Mouse (Mus musculus): ENCODE measurements around the gene Ms4a18. TPM values are rescaled to one million over a fixed set of nuclear protein-coding genes. Genes with fewer than 3 reads are reported as not detected.
"Not testable (repeated sequence)": the region's sequence is repeated elsewhere in the genome, so short reads cannot be mapped to it uniquely, and the experiment has no call there.

Gene Ms4a18
- not detected in 2 replicates for polyA plus RNA-seq (2016; fragmentation: Nextera tagmentation; extraction: Ambion mirVana)

GRCm38 (mm10) chr19:11017891-11018290, at the start of gene Ms4a18:
Ms4a18 (minus strand) TSS chr19:11018031.
- H3K4me1 ChIP-seq (replicated peaks) = no peaks in the 10 kb centered on the region; the same call in 1 of the 2 replicates
- no peak within 1 kb of the TSS for H3K27ac ChIP-seq (ENCODE audit: poor library complexity, severe bottlenecking)
- 77% methylated on average over 3 of the region's 3 CpGs for WGBS
- no peak within 1 kb of the TSS for H3K9ac ChIP-seq
- no peaks in the 10 kb centered on the region for H3K36me3 ChIP-seq
- ATAC-seq (ENCODE audit: insufficient number of reproducible peaks, low FRiP score) = no peak
- H3K4me2 ChIP-seq = no peak within 1 kb of the TSS
- H3K4me3 ChIP-seq = no peak within 1 kb of the TSS
- no peaks in the 10 kb centered on the region for H3K9me3 ChIP-seq (replicated peaks)
- H3K27me3 ChIP-seq (replicated peaks) = no peaks in the 10 kb centered on the region

DNA sequence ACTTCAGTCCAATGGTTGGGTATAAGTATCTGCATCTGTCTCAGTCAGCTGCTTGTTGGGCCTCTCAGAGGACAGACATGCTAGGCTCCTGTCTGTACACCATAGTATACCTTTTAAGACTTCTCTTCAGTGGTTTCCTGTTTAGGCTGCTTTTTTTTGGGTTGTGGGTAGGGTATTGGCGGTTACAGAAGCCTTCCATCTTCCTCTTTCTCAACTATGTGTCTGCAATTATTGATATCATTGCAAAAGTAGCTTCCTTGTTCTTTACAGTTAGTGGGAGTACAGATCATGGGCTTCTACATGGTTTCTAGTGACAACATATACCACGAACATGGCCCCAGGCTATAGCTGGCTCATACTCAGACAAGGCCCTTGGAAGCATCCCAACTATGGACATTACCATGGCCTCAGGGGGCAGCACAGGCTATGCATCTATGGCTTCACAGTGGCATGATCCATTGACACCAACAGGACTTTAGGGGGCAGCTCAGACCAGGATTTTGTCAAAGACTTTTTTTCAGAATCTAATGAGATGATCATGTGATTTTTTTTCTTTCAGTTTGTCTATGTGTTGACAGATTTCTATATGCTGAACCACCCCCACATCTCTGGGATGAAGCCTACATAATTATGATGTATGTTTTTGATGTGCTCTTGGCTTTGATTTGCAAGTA, 47.5 kb upstream of the Ms4a18 start:
- Histone ChIP-seq H3K9ac (no peak overlapping the region), H3K4me2 (no peak overlapping the region), H3K36me3 (no peaks in the 10 kb centered on the region), H3K27ac (ENCODE audit: poor library complexity, severe bottlenecking) (no peak overlapping the region), H3K4me3 (no peak overlapping the region), H3K9me3 (replicated peaks) (no peaks in the 10 kb centered on the region), H3K27me3 (replicated peaks) (no peaks in the 10 kb centered on the region), H3K4me1 (replicated peaks) (no peaks in the 10 kb centered on the region)
- no peak for ATAC-seq (ENCODE audit: insufficient number of reproducible peaks, low FRiP score)
- 73% methylated on average over 2 of the region's 2 CpGs for WGBS

DNA sequence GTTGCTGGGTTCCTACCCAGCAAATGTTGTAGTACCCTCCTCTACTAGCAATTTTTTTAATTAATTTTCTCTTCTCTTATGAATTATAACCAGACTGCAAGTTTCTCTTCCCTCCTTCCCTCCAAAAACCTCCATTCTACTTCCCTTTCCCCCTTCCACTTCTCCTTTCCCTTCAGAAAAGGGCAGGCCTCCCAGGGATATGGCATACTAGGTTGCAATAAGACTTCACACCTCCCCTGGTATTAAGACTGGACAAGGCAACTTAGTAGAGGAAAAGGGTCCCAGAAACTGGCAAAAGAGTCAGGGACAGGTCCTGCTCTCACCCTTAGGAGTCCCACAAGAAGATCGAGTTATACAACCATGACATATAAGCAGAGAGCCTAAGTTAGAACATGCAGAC, 43.1 kb upstream of the Ms4a18 start:
- Histone ChIP-seq H3K4me2 (no peak overlapping the region), H3K27me3 (replicated peaks) (no peaks in the 10 kb centered on the region), H3K4me3 (no peak overlapping the region), H3K4me1 (replicated peaks) (no peaks in the 10 kb centered on the region), H3K9ac (no peak overlapping the region), H3K9me3 (replicated peaks) (no peaks in the 10 kb centered on the region), H3K27ac (ENCODE audit: poor library complexity, severe bottlenecking) (no peak overlapping the region), H3K36me3 (no peaks in the 10 kb centered on the region)
- 71% methylated on average over 1 of the region's 1 CpGs for WGBS
- no peak for ATAC-seq (ENCODE audit: insufficient number of reproducible peaks, low FRiP score)

DNA sequence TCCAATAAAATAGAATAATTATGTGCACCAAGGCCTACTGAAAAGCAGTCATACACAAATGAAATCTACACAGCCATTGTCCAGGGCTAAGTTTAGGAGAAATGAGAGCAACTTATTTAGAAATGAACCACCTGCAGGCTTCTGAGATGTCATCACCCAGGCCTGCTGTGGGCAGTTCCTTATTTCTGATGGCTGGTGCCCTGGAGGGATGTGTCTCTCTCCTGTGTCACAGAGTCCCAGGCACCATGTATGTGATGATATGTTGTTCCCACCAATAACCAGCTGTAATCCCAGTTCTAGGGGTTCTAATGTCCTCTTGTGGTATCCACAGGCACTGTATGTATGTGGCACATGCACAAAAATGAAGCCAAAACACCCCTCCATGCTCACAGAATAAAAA, 42.1 kb upstream of the Ms4a18 start:
- Histone ChIP-seq H3K9ac (no peak overlapping the region), H3K4me2 (no peak overlapping the region), H3K27ac (ENCODE audit: poor library complexity, severe bottlenecking) (no peak overlapping the region), H3K4me3 (no peak overlapping the region), H3K36me3 (no peaks in the 10 kb centered on the region), H3K4me1 (replicated peaks) (no peaks in the 10 kb centered on the region), H3K27me3 (replicated peaks) (no peaks in the 10 kb centered on the region), H3K9me3 (replicated peaks) (no peaks in the 10 kb centered on the region)
- no peak for ATAC-seq (ENCODE audit: insufficient number of reproducible peaks, low FRiP score)

- H3K9ac ChIP-seq; ATAC-seq (ENCODE audit: insufficient number of reproducible peaks, low FRiP score); H3K4me3 ChIP-seq; H3K9me3 ChIP-seq (replicated peaks); H3K27me3 ChIP-seq (replicated peaks); H3K27ac ChIP-seq (ENCODE audit: poor library complexity, severe bottlenecking); H3K4me2 ChIP-seq; H3K36me3 ChIP-seq; H3K4me1 ChIP-seq (replicated peaks): not testable (repeated sequence)
- 87% methylated on average over 1 of the region's 1 CpGs for WGBS
These were observed 37.9 kb upstream of the Ms4a18 start for GRCm38 (mm10) chr19:11055700-11056099.

DNA sequence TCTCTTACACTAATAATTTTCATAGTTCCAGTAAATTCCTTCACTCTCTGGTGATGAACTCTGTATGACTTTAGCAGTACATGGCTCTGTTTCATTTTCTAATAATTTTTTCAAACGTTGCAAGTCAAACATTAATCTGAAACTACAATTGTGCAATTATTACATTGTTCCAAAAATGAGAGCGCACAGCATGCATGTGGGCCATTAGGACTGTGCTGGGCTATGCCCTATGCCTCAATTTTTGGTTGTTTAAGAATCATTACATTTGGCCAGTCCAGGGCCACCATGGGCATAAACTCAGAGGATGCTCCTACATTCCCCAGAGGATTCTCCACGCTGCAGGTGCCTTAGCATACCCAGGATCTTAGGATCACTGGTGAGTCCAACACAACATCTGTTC, 35.4 kb upstream of the Ms4a18 start:
- WGBS = 69% methylated on average over 3 of the region's 3 CpGs
- no peak for ATAC-seq (ENCODE audit: insufficient number of reproducible peaks, low FRiP score)
- Histone ChIP-seq H3K4me2 (no peak overlapping the region), H3K4me1 (replicated peaks) (no peaks in the 10 kb centered on the region), H3K9ac (no peak overlapping the region), H3K27me3 (replicated peaks) (no peaks in the 10 kb centered on the region), H3K27ac (ENCODE audit: poor library complexity, severe bottlenecking) (no peak overlapping the region), H3K36me3 (no peaks in the 10 kb centered on the region), H3K9me3 (replicated peaks) (no peaks in the 10 kb centered on the region), H3K4me3 (no peak overlapping the region)

DNA sequence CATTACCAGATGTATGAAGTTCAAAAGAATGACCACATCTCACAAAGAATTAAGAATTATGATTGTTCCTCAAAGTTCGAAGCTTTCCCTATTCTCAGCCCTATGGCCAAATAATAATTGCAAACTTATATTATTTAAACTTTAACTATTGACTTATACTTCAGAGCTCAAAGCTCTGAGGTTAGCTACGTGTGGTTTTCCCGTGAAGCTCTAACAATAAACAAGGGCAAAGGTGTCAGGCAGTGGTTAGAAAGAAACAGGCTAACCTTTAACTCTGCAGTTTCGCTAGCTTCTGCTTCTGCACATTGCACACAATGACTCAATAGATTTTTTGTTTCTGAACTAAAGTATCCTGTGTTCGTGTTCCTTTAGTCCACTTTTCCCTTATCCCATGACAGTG, 35.0 kb upstream of the Ms4a18 start:
- 73% methylated on average over 5 of the region's 5 CpGs for WGBS
- H3K4me1 ChIP-seq (replicated peaks) = no peaks in the 10 kb centered on the region

GRCm38 (mm10) chr19:11050286-11050685, 32.5 kb upstream of the Ms4a18 start:
- Histone ChIP-seq H3K36me3 (no peaks in the 10 kb centered on the region), H3K9ac (no peak overlapping the region), H3K4me3 (no peak overlapping the region), H3K4me2 (no peak overlapping the region), H3K9me3 (replicated peaks) (no peaks in the 10 kb centered on the region), H3K4me1 (replicated peaks) (no peaks in the 10 kb centered on the region), H3K27ac (ENCODE audit: poor library complexity, severe bottlenecking) (no peak overlapping the region), H3K27me3 (replicated peaks) (no peaks in the 10 kb centered on the region)
- 66% methylated on average over 2 of the region's 2 CpGs for WGBS
- no peak for ATAC-seq (ENCODE audit: insufficient number of reproducible peaks, low FRiP score)

More for the DNA sequence above, 35.0 kb upstream of the Ms4a18 start:
- Histone ChIP-seq H3K27me3 (replicated peaks) (no peaks in the 10 kb centered on the region), H3K4me3 (no peak overlapping the region), H3K9me3 (replicated peaks) (no peaks in the 10 kb centered on the region), H3K9ac (no peak overlapping the region), H3K4me2 (no peak overlapping the region), H3K27ac (ENCODE audit: poor library complexity, severe bottlenecking) (no peak overlapping the region), H3K36me3 (no peaks in the 10 kb centered on the region)
- ATAC-seq (ENCODE audit: insufficient number of reproducible peaks, low FRiP score) = no peak

DNA sequence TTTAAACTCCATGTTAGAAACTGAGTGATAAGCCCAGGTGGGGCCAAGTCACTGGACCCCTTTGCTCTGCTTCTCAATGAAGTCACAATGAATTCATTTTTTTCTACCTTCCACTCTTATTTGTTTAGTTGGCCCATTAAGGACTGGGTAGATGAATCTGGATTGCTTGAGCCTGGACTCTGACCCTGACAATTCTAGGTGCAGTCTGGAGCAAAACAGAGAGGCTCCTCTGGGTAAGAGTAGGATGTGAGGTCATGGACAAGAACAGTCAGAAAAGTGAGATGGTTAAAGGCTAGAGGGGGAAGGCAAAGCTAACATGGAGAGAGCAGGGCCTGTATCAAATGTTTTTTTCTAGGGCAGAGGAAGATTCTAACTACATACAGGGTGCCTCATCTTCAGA, 31.6 kb upstream of the Ms4a18 start:
- Histone ChIP-seq H3K36me3 (no peaks in the 10 kb centered on the region), H3K4me3 (no peak overlapping the region), H3K9ac (no peak overlapping the region), H3K27ac (ENCODE audit: poor library complexity, severe bottlenecking) (no peak overlapping the region), H3K9me3 (replicated peaks) (no peaks in the 10 kb centered on the region), H3K4me1 (replicated peaks) (no peaks in the 10 kb centered on the region), H3K27me3 (replicated peaks) (no peaks in the 10 kb centered on the region), H3K4me2 (no peak overlapping the region)
- ATAC-seq (ENCODE audit: insufficient number of reproducible peaks, low FRiP score) = no peak

- Histone ChIP-seq H3K27me3 (replicated peaks) (no peaks in the 10 kb centered on the region), H3K4me3 (no peak overlapping the region), H3K9ac (no peak overlapping the region), H3K4me2 (no peak overlapping the region), H3K36me3 (no peaks in the 10 kb centered on the region), H3K27ac (ENCODE audit: poor library complexity, severe bottlenecking) (no peak overlapping the region), H3K4me1 (replicated peaks) (no peaks in the 10 kb centered on the region), H3K9me3 (replicated peaks) (no peaks in the 10 kb centered on the region)
- WGBS = 63% methylated on average over 1 of the region's 1 CpGs
- ATAC-seq (ENCODE audit: insufficient number of reproducible peaks, low FRiP score) = no peak
These were observed 30.7 kb upstream of the Ms4a18 start for GRCm38 (mm10) chr19:11048503-11048902.

DNA sequence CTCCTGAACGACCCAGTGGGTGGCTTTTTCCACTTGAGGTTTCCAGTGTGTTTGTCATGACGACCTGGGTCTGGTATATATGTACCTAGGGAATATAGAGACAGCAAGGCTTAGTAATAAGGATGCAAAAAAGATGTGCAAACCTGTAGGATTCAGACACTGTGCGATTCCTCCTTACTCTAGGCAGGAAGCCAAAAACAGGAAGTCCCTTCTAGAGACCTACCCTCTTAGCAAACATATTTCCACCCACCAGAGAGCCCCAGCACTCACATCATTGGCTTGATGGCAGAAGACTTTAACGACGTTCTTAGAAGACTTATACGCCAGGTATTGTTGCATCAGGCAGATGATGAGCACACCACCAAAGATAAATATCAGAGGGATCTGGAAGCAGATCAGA, 30.2 kb upstream of the Ms4a18 start:
- no peak overlapping the region for H3K4me2 ChIP-seq
- no peak overlapping the region for H3K4me3 ChIP-seq
- WGBS = 72% methylated on average over 6 of the region's 6 CpGs
- H3K9ac ChIP-seq = no peak overlapping the region
- no peak overlapping the region for H3K27ac ChIP-seq (ENCODE audit: poor library complexity, severe bottlenecking)
- ATAC-seq (ENCODE audit: insufficient number of reproducible peaks, low FRiP score) = no peak
- no peaks in the 10 kb centered on the region for H3K27me3 ChIP-seq (replicated peaks)
- H3K36me3 ChIP-seq = no peaks in the 10 kb centered on the region
- H3K9me3 ChIP-seq (replicated peaks) = no peaks in the 10 kb centered on the region
- H3K4me1 ChIP-seq (replicated peaks) = no peaks in the 10 kb centered on the region

GRCm38 (mm10) chr19:11044996-11045711, 27.3 kb upstream of the Ms4a18 start:
- H3K4me3 ChIP-seq = peak overlapping the region; percentile 39
- WGBS = 6% methylated on average over 38 of the region's 40 CpGs
- no peaks in the 10 kb centered on the region for H3K9me3 ChIP-seq (replicated peaks)
- H3K4me2 ChIP-seq = peak overlapping the region; percentile 78
- H3K27ac ChIP-seq (ENCODE audit: poor library complexity, severe bottlenecking) = no peak overlapping the region
- no peaks in the 10 kb centered on the region for H3K27me3 ChIP-seq (replicated peaks)
- H3K4me1 ChIP-seq (replicated peaks) = no peaks in the 10 kb centered on the region
- H3K36me3 ChIP-seq = no peaks in the 10 kb centered on the region
- H3K9ac ChIP-seq = peak overlapping the region; percentile 61
- peak; percentile 96 for ATAC-seq (ENCODE audit: insufficient number of reproducible peaks, low FRiP score)
